16 mouse cellular contexts compared by ENCODE assay signal in the genomic region with DNA sequence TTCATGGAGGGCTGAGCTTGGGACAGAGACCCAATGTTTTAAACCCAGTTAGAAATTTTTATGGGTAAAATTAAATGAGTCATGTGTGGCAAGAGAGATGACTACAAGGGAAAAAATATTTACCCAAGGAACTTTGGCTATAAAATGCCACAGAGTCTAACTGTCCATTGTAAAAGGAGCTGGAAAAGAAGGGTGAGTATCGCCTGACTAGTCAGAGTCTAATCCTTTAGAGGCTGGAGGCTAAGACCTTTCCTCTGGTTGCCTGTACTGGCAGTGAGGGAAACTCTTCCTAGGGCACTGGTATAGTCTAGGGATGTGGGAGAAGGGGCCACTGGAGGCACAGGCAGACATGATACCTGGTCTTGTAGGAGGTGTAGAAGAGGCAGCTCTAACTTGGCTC.
"Had no signal": no experiment of that assay in that cellular context is flagged by ENCODE, and none has a peak within 500 bp of the region (broad histone marks: within the 10 kb centered on the region; RNA-seq: fewer than 3 reads in every experiment).

No protein-coding gene starts in this region.

- H3K27me3 ChIP-seq: neural tube, embryonic 12.5 days; neural tube, embryonic 13.5 days; neural tube, embryonic 15.5 days; stomach, embryonic 15.5 days had no signal

- DNase-seq: retina, postnatal 1 day; right cerebral cortex, adult 18-20 months; right cerebral cortex, postnatal 14 days; right cerebral cortex, postnatal 25 days; right cerebral cortex, postnatal 4 days; spleen, adult 18-20 months; thymus, adult 18-20 months; thymus, adult 2 months; thymus, postnatal 14 days; thymus, postnatal 25 days; thymus, postnatal 36 days; thymus, postnatal 4 days had no signal
